Mouse (Mus musculus): ENCODE results near the gene Ccdc63. TPM values are rescaled to one million over a fixed set of nuclear protein-coding genes. Genes with fewer than 3 reads are reported as not detected.

Ccdc63 gene
- polyA plus RNA-seq, 1 experiment from 2014 or later: 0.03 TPM

GRCm38 (mm10) chr5:122070963-122071800, 69.4 kb downstream of the Ccdc63 start:
- Histone ChIP-seq H3K9ac (ENCODE audit: low read length) (no peak overlapping the region), H3K4me3 (ENCODE audit: low read depth, low read length) (no peak overlapping the region), H3K4me2 (no peak overlapping the region), H3K9me3 (ENCODE audit: control insufficient read depth, low read length) (no peaks in the 10 kb centered on the region), H3K36me3 (ENCODE audit: control insufficient read depth, insufficient read depth, low read length) (no peaks in the 10 kb centered on the region), H3K27me3 (ENCODE audit: control insufficient read depth, insufficient read depth, low read length) (no peaks in the 10 kb centered on the region), H3K4me1 (ENCODE audit: control insufficient read depth, insufficient read depth, low read length) (no peaks in the 10 kb centered on the region), H3K27ac (ENCODE audit: low read depth, low read length) (no peak overlapping the region)
- DNase-seq (ENCODE audit: low spot score, missing footprints): no peak
- ATAC-seq (ENCODE audit: low FRiP score): no peak
- WGBS: 84% methylated on average over 16 of the region's 16 CpGs

GRCm38 (mm10) chr5:122068563-122068962, 72.1 kb downstream of the Ccdc63 start:
- Histone ChIP-seq H3K4me3 (ENCODE audit: low read depth, low read length) (no peak overlapping the region), H3K27ac (ENCODE audit: low read depth, low read length) (no peak overlapping the region), H3K9me3 (ENCODE audit: control insufficient read depth, low read length) (no peaks in the 10 kb centered on the region), H3K9ac (ENCODE audit: low read length) (no peak overlapping the region), H3K27me3 (ENCODE audit: control insufficient read depth, insufficient read depth, low read length) (no peaks in the 10 kb centered on the region), H3K36me3 (ENCODE audit: control insufficient read depth, insufficient read depth, low read length) (no peaks in the 10 kb centered on the region), H3K4me2 (no peak overlapping the region), H3K4me1 (ENCODE audit: control insufficient read depth, insufficient read depth, low read length) (no peaks in the 10 kb centered on the region)
- no peak for ATAC-seq (ENCODE audit: low FRiP score)
- 74% methylated on average over 13 of the region's 13 CpGs for WGBS
- no peak for DNase-seq (ENCODE audit: low spot score, missing footprints)

GRCm38 (mm10) chr5:122063204-122063933, 77.3 kb downstream of the Ccdc63 start:
- ATAC-seq (ENCODE audit: low FRiP score): no peak
- no peaks in the 10 kb centered on the region for H3K36me3 ChIP-seq (ENCODE audit: control insufficient read depth, insufficient read depth, low read length)
- H3K9ac ChIP-seq (ENCODE audit: low read length): no peak overlapping the region
- 78% methylated on average over 25 of the region's 25 CpGs for WGBS
- no peak for DNase-seq (ENCODE audit: low spot score, missing footprints)
- peaks cover 12% of the 10 kb centered on the region; the same call in 1 of the 2 replicates for H3K4me1 ChIP-seq (ENCODE audit: control insufficient read depth, insufficient read depth, low read length)
- H3K4me2 ChIP-seq: no peak overlapping the region
- H3K27ac ChIP-seq (ENCODE audit: low read depth, low read length): no peak overlapping the region
- H3K9me3 ChIP-seq (ENCODE audit: control insufficient read depth, low read length): no peaks in the 10 kb centered on the region
- no peak overlapping the region for H3K4me3 ChIP-seq (ENCODE audit: low read depth, low read length)
- no peaks in the 10 kb centered on the region for H3K27me3 ChIP-seq (ENCODE audit: control insufficient read depth, insufficient read depth, low read length)

DNA sequence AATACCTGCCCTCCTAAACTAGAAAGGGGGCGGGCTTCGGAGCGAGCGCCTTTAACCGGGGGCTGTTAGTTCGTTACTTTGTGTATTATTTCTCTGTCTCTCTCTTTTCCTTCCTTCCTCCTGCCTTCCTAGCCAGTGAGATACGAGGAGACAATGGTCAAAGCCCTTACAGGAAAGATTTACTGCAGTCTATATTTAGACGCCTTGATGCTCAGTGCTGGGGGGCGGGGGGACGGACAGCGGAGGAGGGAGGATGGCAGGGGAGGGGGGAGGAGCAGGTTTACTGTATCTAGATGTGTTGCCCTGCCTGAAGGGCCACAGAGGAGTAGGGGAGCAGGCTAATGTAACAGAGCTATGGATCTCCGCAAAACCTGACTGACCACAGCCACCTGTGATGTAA, 78.1 kb downstream of the Ccdc63 start:
- no peak overlapping the region for H3K4me3 ChIP-seq (ENCODE audit: low read depth, low read length)
- WGBS: 37% methylated on average over 12 of the region's 12 CpGs
- H3K4me2 ChIP-seq: no peak overlapping the region
- no peaks in the 10 kb centered on the region for H3K27me3 ChIP-seq (ENCODE audit: control insufficient read depth, insufficient read depth, low read length)
- no peak overlapping the region for H3K27ac ChIP-seq (ENCODE audit: low read depth, low read length)
- H3K4me1 ChIP-seq (ENCODE audit: control insufficient read depth, insufficient read depth, low read length): peaks cover 12% of the 10 kb centered on the region; the same call in 1 of the 2 replicates
- peaks cover 2% of the 10 kb centered on the region; the same call in 1 of the 2 replicates for H3K9me3 ChIP-seq (ENCODE audit: control insufficient read depth, low read length)
- DNase-seq (ENCODE audit: low spot score, missing footprints): no peak
- H3K9ac ChIP-seq (ENCODE audit: low read length): no peak overlapping the region
- H3K36me3 ChIP-seq (ENCODE audit: control insufficient read depth, insufficient read depth, low read length): no peaks in the 10 kb centered on the region
- ATAC-seq (ENCODE audit: low FRiP score): no peak

DNA sequence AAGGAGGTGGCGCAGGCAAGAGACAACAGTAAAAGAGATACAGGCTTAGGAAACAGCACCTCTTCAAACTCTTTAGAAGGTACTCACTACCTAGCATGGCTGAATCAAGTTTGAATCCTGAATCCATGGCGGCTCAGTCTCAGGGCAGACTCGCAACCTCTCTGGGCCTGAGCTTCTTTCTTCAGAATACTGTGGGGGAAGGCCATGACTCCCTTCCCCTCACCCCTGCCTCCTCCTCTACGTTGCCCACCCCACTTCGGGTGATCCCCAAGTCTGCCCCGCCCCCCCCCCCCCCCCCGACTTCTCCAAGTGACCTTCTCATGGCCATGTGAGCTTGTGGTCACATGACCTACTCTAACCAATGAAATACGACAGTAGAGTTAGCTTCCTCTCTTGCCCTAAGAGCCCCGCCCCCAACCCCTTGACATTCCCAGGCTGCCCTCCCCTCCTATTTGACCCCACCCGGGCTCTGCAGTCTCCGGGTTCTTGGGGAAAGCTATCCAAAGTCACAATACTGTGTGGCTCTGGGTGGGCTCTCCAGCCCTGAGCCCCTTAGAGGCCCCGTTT, 79.8 kb downstream of the Ccdc63 start:
- Histone ChIP-seq H3K27ac (ENCODE audit: low read depth, low read length) (no peak overlapping the region), H3K9ac (ENCODE audit: low read length) (peak overlapping the region; percentile 36; the same call in 1 of the 2 replicates), H3K36me3 (ENCODE audit: control insufficient read depth, insufficient read depth, low read length) (no peaks in the 10 kb centered on the region), H3K27me3 (ENCODE audit: control insufficient read depth, insufficient read depth, low read length) (no peaks in the 10 kb centered on the region), H3K4me3 (ENCODE audit: low read depth, low read length) (0 out of 2 replicates have a peak overlapping the region, but pooled peaks have one; percentile 9), H3K4me2 (peak overlapping the region; percentile 27; the same call in 1 of the 2 replicates), H3K9me3 (ENCODE audit: control insufficient read depth, low read length) (peaks cover 5% of the 10 kb centered on the region; the same call in 1 of the 2 replicates), H3K4me1 (ENCODE audit: control insufficient read depth, insufficient read depth, low read length) (peaks cover 12% of the 10 kb centered on the region; the same call in 1 of the 2 replicates)
- peak; percentile 27; the same call in 1 of the 2 replicates for ATAC-seq (ENCODE audit: low FRiP score)
- 20% methylated on average over 10 of the region's 12 CpGs for WGBS
- peak; percentile 91 for DNase-seq (ENCODE audit: low spot score, missing footprints)

GRCm38 (mm10) chr5:122059060-122060017, 81.3 kb downstream of the Ccdc63 start:
- ATAC-seq (ENCODE audit: low FRiP score) (peak; percentile 71), DNase-seq (ENCODE audit: low spot score, missing footprints) (peak; percentile 96)
- peak overlapping the region; percentile 42 for H3K9ac ChIP-seq (ENCODE audit: low read length)
- H3K27me3 ChIP-seq (ENCODE audit: control insufficient read depth, insufficient read depth, low read length): no peaks in the 10 kb centered on the region
- 0 out of 2 replicates have a peak overlapping the region, but pooled peaks have one; percentile 16 for H3K4me3 ChIP-seq (ENCODE audit: low read depth, low read length)
- peaks cover 15% of the 10 kb centered on the region; the same call in 1 of the 2 replicates for H3K4me1 ChIP-seq (ENCODE audit: control insufficient read depth, insufficient read depth, low read length)
- 28% methylated on average over 39 of the region's 39 CpGs for WGBS
- H3K36me3 ChIP-seq (ENCODE audit: control insufficient read depth, insufficient read depth, low read length): no peaks in the 10 kb centered on the region
- peaks cover 5% of the 10 kb centered on the region; the same call in 1 of the 2 replicates for H3K9me3 ChIP-seq (ENCODE audit: control insufficient read depth, low read length)
- H3K27ac ChIP-seq (ENCODE audit: low read depth, low read length): no peak overlapping the region; the same call in 1 of the 2 replicates
- H3K4me2 ChIP-seq: peak overlapping the region; percentile 41; the same call in 1 of the 2 replicates
